Mouse (Mus musculus): ENCODE measurements around the gene Lhfp.
"Not testable (repeated sequence)": the region's sequence is repeated elsewhere in the genome, so short reads cannot be mapped to it uniquely, and the experiment has no call there.

Lhfp gene

GRCm38 (mm10) chr3:53213746-53214271, 172.5 kb downstream of the Lhfp start:
- DNase-seq (ENCODE audit: low spot score), result no peak

GRCm38 (mm10) chr3:53214386-53214785, 173.1 kb downstream of the Lhfp start:
- no peak for DNase-seq (ENCODE audit: low spot score)

GRCm38 (mm10) chr3:53217697-53218096, 176.4 kb downstream of the Lhfp start:
- no peak for DNase-seq (ENCODE audit: low spot score)

- DNase-seq (ENCODE audit: low spot score), result no peak
Observed at GRCm38 (mm10) chr3:53221531-53222272, 180.4 kb downstream of the Lhfp start.

GRCm38 (mm10) chr3:53224141-53224540, 182.8 kb downstream of the Lhfp start:
- DNase-seq (ENCODE audit: low spot score), result no peak

GRCm38 (mm10) chr3:53225774-53226173, 184.4 kb downstream of the Lhfp start:
- DNase-seq (ENCODE audit: low spot score), result no peak

GRCm38 (mm10) chr3:53226223-53226622, 184.9 kb downstream of the Lhfp start:
- no peak for DNase-seq (ENCODE audit: low spot score)

- no peak for DNase-seq (ENCODE audit: low spot score)
Observed at GRCm38 (mm10) chr3:53227866-53228265, 186.5 kb downstream of the Lhfp start.

- DNase-seq (ENCODE audit: low spot score), result no peak
Observed at GRCm38 (mm10) chr3:53230562-53230961, 189.2 kb downstream of the Lhfp start.

- DNase-seq (ENCODE audit: low spot score), result no peak
Observed at GRCm38 (mm10) chr3:53231112-53231511, 189.8 kb downstream of the Lhfp start.

GRCm38 (mm10) chr3:53232411-53232810, 191.1 kb downstream of the Lhfp start:
- not testable (repeated sequence) for DNase-seq (ENCODE audit: low spot score)

- DNase-seq (ENCODE audit: low spot score), result no peak
Observed at GRCm38 (mm10) chr3:53234689-53235088, 193.4 kb downstream of the Lhfp start.

GRCm38 (mm10) chr3:53236471-53236870, 195.1 kb downstream of the Lhfp start:
- DNase-seq (ENCODE audit: low spot score), result no peak

- no peak for DNase-seq (ENCODE audit: low spot score)
Observed at GRCm38 (mm10) chr3:53240150-53240549, 198.8 kb downstream of the Lhfp start.

GRCm38 (mm10) chr3:53245571-53246208, 204.4 kb downstream of the Lhfp start:
- DNase-seq (ENCODE audit: low spot score), result no peak

- DNase-seq (ENCODE audit: low spot score), result peak; percentile 68
Observed at GRCm38 (mm10) chr3:53247102-53247501, 205.8 kb downstream of the Lhfp start.

- no peak for DNase-seq (ENCODE audit: low spot score)
Observed at GRCm38 (mm10) chr3:53248158-53248874, 207.0 kb downstream of the Lhfp start.

GRCm38 (mm10) chr3:53252556-53252955, 211.2 kb downstream of the Lhfp start:
- DNase-seq (ENCODE audit: low spot score), result no peak

- no peak for DNase-seq (ENCODE audit: low spot score)
Observed at GRCm38 (mm10) chr3:53253223-53253832, 212.0 kb downstream of the Lhfp start.

GRCm38 (mm10) chr3:53258657-53259158, 217.4 kb downstream of the Lhfp start:
- peak; percentile 64 for DNase-seq (ENCODE audit: low spot score)

- no peak for DNase-seq (ENCODE audit: low spot score)
Observed at GRCm38 (mm10) chr3:53266116-53266515, 224.8 kb downstream of the Lhfp start.

GRCm38 (mm10) chr3:53267046-53267445, 225.7 kb downstream of the Lhfp start:
- DNase-seq (ENCODE audit: low spot score), result no peak
